Mouse (Mus musculus) effector memory CD4-positive, alpha-beta T cell, adult 5 months (primary cell): Measurements from ENCODE around the gene Gm7980. TPM values are rescaled to one million over a fixed set of nuclear protein-coding genes. Genes with fewer than 3 reads are reported as not detected.

Experiments used
- polyA plus RNA-seq: library from polyadenylated mRNA; unstranded; fragments of 100-300 nt; shearing (Covaris generic); gene quantifications from one replicate; pipeline ENCODE4 v1.2.1, GENCODE M21; 2017

Gm7980 gene
- polyA plus RNA-seq, result not detected

GRCm38 (mm10) chr14:41907190-41907589 is at the start of gene Gm7980:
Gene Gm7980, minus strand, starts transcription at chr14:41907290.

DNA sequence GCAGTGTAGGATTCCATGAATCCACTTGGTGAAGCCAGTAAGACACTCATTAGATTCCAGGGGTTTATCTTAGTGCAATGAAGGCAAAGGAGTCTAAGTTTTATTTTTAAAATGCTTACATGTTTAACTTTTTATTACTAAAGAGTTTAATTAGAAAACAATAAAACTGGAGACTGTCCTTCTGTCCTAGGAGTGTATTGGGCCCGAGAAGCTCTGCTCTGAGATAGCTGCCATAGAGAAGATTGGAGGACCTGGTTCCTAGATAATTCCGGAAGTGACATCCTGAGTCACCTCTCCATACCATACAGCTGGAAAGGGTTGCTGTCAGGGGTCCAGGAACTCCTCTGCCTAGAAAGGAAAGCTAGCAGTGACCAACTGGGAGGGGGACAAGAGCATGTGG is 36.6 kb upstream of the Gm7980 start, which contains the start of gene 1700024B05Rik:
Gene 1700024B05Rik (plus strand): TSS at position 301 of the 400 bp plus-strand sequence.

GRCm38 (mm10) chr14:41924649-41925048 is 17.6 kb upstream of the Gm7980 start, which contains the start of gene 1700049E17Rik1:
Gene 1700049E17Rik1, plus strand, starts transcription at chr14:41924949.

Other genes with a start within 250 kb of the Gm7980 start
- not detected for gene Gm8068, start 205.4 kb downstream of the Gm7980 start, polyA plus RNA-seq
- gene Gm7929, start 156.7 kb downstream of the Gm7980 start, polyA plus RNA-seq, result not detected
- not detected for gene Gm47189, start 134.8 kb downstream of the Gm7980 start, polyA plus RNA-seq
- gene 1700049E17Rik1, start 17.7 kb upstream of the Gm7980 start, polyA plus RNA-seq, result not detected
- gene 1700024B05Rik, start 36.7 kb upstream of the Gm7980 start, polyA plus RNA-seq, result not detected
- gene Gm6401, start 60.6 kb upstream of the Gm7980 start, polyA plus RNA-seq, result not detected
- not detected for gene Gm3543, start 76.0 kb upstream of the Gm7980 start, polyA plus RNA-seq
- not detected for gene Gm7951, start 210.1 kb upstream of the Gm7980 start, polyA plus RNA-seq